Mouse (Mus musculus): ENCODE measurements at regions not wholly inside any gene's neighbourhood (a gene's known extent, or its start where the extent isn't known, plus 50 kb on each side); places are given as distances from the start of the nearest gene placed in this dataset.
A peak's percentile ranks its signal among the peaks of the same experiment; 100 is the strongest.

GRCm38 (mm10) chr14:71359581-71359980, 759.9 kb upstream of the Fam160b2 start:
- DNase-seq (ENCODE audit: low read depth, low spot score): no peak

- peak; percentile 66 for DNase-seq (ENCODE audit: low read depth, low spot score)
These were observed 738.6 kb upstream of the Fam160b2 start for GRCm38 (mm10) chr14:71338219-71338618.

- no peak for DNase-seq (ENCODE audit: low read depth, low spot score)
These were observed 737.3 kb upstream of the Fam160b2 start for GRCm38 (mm10) chr14:71336906-71337305.

- DNase-seq (ENCODE audit: low read depth, low spot score): no peak
These were observed 734.4 kb upstream of the Fam160b2 start for GRCm38 (mm10) chr14:71334022-71334421.

GRCm38 (mm10) chr14:71329862-71330630, 730.4 kb upstream of the Fam160b2 start:
- DNase-seq (ENCODE audit: low read depth, low spot score): no peak

GRCm38 (mm10) chr14:71327621-71328020, 728.0 kb upstream of the Fam160b2 start:
- no peak for DNase-seq (ENCODE audit: low read depth, low spot score)

DNA sequence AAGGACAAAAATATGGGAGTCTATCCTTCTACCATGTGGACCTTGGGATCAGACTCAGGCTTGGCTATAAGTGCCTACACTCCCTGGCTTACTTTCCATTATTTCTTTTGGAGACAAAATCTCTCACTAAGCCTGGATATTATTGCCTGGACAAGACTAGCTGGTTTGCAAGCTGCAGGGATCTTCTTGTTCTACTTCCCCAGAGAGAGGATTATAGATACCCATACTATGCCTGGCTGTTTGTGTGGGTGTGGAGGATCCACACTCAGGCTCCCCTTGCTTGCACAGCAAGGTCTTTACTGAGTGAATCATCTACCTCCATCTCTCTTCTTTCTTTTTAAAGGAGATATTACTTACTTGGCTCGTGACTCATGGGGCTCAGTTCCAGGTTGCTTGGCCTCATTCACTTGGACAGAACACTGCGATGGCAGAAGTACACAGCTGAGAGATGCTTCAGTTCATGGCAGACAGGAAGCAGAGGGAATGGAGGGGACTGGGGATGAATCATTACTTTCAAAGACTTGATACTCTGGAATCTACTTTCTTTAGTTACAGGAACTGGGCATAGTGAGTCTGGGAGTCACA, 727.0 kb upstream of the Fam160b2 start:
- DNase-seq (ENCODE audit: low read depth, low spot score): no peak

DNA sequence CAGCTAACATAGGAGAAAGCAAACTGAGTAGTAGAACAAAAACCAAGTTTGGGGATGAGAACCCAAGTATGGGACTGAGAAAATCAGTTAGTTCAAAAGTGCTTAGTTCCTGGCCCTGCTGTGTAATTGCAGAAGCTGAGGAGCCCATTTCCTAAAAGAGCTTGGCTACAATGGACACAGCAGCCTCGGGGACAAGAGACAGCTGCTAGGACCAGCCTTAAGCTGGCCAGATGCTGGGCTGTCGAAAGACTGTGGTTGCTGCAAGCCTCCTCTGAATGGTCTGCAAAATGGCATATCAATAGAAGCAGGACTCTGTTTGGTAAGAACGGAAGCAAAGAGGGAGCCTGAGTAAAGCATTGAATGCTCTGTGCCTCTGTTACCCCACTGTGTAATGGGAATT, 715.6 kb upstream of the Fam160b2 start:
- no peak for DNase-seq (ENCODE audit: low read depth, low spot score)

DNA sequence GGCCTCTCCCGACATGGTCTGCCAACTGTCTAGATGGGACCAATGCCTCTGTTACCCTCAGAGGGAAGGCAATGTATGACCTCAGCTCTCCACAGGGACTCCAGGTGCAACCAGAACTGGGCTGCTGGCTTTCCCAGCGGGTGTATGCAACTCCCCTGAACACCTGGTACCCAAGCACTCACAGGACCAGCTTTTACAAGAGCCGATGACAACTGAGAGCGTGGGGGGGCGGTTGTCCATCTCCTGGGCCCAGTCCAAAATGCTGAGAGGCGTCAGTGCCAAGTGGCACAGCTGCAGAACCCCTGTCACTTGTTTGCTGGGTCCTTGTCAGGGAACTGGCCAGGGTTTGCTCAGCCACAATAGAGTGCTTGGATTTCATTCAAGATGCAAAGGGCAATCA, 700.1 kb upstream of the Fam160b2 start:
- no peak for DNase-seq (ENCODE audit: low read depth, low spot score)

DNA sequence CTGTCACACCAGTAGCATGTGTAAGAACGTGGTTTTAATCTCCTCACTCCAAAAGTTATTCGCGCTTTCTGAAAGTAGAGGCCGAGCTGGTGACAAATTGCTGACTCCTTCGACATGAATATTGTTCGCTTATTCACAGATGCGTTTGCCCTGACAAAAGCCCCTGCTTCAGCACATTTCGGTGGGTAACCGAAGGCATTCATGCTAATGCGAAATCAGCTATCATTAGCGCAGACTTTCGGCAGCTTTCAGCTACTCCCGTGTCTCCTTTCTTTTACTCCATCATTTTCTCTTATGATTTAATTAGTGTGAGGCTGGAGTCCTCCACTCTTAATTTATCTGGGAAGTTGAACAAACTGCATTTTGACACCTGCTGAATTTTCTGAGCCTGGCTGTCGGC, 681.9 kb upstream of the Fam160b2 start:
- DNase-seq (ENCODE audit: low read depth, low spot score): no peak

GRCm38 (mm10) chr14:71276309-71276791, 676.7 kb upstream of the Fam160b2 start:
- DNase-seq (ENCODE audit: low read depth, low spot score): peak; percentile 29

DNA sequence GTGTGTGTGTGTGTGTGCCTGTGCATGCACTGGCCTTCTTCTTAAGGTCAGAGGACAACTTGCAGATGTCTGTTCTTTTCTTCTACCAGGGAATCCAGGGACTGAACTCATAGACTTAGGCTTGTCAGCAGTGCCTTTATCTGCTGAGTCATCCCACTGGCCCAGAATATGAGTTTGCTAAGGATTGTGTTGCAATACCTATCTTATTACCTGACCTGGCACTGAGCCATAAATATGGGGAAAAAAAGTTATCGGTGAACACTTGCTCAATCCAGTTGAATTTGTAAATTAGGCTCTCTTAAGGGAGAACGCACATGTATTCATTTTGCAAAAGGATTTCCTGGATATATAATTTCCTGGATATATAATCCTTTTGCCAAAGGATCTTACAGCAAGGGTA, 672.8 kb upstream of the Fam160b2 start:
- no peak for DNase-seq (ENCODE audit: low read depth, low spot score)

DNA sequence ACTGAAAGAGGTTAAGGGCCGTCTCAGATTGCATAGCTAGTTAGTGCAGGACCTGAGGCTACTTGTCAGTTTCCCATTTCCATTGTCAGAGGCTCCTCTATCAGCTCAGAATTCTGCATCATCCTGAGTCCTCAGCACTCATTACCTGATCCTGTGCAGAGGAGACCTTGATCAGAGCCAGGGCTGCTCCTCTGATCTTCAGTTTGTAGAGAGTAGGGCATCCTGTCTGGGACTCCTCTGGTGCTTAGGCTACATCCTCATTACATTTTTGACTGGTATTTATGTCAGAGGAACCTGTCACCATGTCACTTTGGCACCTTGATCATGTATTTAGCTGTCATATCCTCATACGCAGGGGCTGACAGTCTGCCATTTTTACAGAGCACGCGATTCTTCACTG, 658.0 kb upstream of the Fam160b2 start:
- no peak for DNase-seq (ENCODE audit: low read depth, low spot score)

DNA sequence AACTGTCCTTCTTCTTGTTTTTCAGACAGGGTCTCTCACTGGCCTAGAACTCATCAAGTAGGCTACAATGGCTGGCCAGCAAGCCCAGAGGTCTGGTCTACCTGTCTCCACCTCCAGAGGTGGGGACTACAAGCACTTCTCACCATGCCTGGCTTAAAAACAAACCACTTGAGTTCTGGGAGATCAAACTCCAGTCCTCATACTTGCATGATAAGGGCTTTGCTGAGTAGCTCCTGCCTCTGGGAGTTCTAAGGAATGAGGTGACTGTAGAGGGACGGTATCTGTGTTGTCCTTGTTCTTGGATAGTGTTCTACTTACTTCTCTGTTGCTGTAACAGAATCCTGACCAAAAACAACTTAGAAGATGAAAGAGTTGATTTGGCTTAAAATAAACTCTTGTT, 654.6 kb upstream of the Fam160b2 start:
- DNase-seq (ENCODE audit: low read depth, low spot score): no peak

DNA sequence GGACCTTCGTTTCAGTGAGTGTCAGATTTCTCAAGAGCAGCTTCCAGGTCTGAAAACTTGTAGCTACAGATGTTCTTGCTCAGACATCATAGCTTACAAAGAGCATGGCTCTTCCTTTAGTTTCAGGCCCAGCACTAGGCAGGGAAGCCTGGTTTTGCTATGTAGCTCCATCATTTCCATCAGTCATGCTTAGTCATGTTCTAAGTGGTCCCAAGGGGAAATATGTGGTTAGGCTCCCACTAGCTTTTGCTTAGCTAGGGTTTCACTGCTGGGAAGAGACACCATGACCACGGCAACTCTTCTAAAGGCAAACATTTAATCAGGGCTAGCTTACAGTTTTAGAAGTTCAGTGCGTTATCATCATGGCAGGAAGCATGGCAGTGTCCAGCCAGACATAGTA, 652.5 kb upstream of the Fam160b2 start:
- no peak for DNase-seq (ENCODE audit: low read depth, low spot score)

DNA sequence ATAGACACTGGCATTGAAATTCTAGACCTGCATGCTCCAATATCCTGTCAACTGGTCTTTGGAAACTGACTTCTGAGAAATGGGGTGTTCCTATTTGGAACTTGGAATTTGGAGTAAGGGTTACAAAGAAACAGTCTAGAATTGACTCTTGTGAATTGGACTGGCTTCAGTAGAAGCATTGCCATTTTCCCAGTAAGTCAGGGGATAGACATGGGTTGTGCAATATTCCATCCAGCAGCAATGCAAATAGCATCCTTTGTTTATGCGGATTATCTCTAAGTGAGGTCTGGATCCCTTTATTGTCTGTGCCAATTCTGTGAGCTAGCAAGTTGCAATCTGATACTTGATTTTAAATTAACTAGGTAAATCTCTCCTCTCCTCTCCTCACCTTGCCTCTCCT, 651.5 kb upstream of the Fam160b2 start:
- no peak for DNase-seq (ENCODE audit: low read depth, low spot score)

GRCm38 (mm10) chr14:71249387-71249965, 649.8 kb upstream of the Fam160b2 start:
- DNase-seq (ENCODE audit: low read depth, low spot score): no peak

DNA sequence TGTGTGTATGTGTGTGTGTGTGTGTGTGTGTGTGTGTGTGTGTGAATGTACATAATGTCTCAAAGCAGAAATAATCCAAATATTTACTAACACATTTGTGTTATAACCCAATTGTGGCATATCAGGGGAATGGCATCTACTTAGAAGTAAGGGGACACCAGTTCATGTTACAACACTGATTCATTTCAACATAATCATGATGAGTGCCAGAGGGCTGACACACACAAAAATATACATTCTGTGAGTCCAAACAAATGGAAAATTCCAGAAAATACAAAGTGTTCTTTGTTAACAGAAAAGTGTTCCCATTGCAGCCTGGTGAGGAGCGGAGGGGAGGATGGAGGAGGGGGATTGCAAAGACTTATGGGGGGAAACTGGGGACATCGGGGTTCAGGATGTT, 648.9 kb upstream of the Fam160b2 start:
- DNase-seq (ENCODE audit: low read depth, low spot score): no peak

- no peak for DNase-seq (ENCODE audit: low read depth, low spot score)
These were observed 642.2 kb upstream of the Fam160b2 start for GRCm38 (mm10) chr14:71241655-71242390.

DNA sequence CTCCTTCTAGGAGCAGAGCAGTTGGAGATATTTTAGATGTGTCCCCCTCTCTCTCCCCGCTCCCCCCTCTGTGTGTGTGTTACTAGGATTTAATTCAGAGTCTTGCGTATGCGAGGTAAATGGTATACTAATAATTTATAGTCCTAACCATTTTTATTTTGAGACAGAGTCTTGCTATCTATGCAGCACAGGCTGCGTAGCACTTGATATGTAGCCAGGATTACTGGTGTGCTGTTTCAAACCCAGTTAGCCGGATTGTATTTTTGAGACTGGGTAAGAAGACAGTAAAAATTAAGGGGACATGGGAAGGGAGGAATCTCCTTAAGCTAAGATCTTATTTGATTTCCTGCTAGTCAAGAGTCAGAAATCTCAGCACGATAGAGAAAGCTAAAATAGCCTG, 636.6 kb upstream of the Fam160b2 start:
- no peak for DNase-seq (ENCODE audit: low read depth, low spot score)

DNA sequence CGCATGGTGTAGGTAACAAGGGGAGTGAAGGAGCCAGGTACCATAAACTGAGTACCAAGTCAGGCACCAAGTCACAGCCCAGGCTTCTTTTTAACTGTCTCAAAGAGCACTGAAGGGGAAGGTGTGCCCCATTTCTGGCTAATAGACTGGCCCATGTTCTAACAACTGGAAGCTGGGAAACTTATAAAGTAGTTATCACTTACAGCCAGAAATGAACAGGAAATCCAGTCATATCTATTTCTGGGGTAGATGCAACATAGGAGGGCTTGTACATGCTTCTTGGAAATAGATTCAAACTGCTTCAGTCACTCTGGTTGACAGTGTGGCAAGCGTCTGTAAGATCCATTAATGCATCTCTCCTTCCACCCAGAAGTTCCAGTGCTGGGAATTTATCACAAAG, 635.3 kb upstream of the Fam160b2 start:
- DNase-seq (ENCODE audit: low read depth, low spot score): no peak

GRCm38 (mm10) chr14:71234276-71234675, 634.6 kb upstream of the Fam160b2 start:
- peak; percentile 46 for DNase-seq (ENCODE audit: low read depth, low spot score)
